Mouse (Mus musculus): ENCODE measurements around the gene Gm20388. TPM values are rescaled to one million over a fixed set of nuclear protein-coding genes. Genes with fewer than 3 reads are reported as not detected.

Gm20388 gene
- polyA plus RNA-seq, 1 experiment from 2014 or later: not detected

DNA sequence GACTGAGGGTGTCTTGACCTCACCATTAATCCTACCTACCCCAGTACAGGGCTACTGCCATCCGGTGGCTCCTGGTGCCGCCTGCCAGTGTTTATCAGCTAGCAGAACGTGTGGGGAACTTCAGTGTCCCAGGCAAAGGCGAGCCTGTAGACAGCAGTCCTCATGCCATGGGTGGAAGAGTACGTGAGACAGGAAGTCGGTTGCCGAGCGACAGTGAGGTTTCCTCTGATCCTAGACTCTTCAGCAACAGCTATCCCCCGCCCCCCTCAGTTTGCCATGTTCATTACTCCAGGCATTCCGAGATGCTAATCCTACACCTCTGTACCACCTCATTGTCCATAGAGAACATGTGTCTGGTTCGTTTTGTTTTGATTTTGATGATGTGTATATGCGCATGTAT lies 4349.7 kb downstream of the Gm20388 start:
- H3K9ac ChIP-seq (replicated peaks): no peak overlapping the region
- H3K27ac ChIP-seq (replicated peaks): no peak overlapping the region
- H3K27me3 ChIP-seq: no peaks in the 10 kb centered on the region
- H3K4me1 ChIP-seq: peaks cover 65% of the 10 kb centered on the region
- no peak for ATAC-seq (replicated peaks)
- H3K4me3 ChIP-seq: no peak overlapping the region
- no peak overlapping the region for H3K4me2 ChIP-seq (replicated peaks)
- 74% methylated on average over 12 of the region's 12 CpGs for WGBS
- H3K36me3 ChIP-seq: no peaks in the 10 kb centered on the region
- H3K9me3 ChIP-seq: no peaks in the 10 kb centered on the region

DNA sequence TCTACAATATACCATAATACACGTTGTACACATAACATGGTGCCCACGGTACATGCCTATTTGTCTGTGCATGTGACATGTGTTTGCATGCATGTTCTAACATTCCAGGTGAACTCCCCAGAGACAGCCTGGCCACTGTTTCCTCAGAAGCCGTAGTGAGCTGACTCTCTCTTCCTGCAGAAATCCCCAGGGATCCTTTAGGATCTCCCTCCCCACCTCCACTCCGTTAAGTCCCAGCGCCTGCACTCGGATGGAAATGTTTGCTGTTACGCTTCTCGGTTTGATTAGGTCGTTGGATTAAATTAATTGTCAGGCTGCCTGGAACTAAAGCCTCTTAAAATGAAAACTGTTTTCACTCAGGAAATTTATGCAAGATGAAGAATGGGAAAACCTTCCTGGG lies 4352.4 kb downstream of the Gm20388 start:
- H3K4me1 ChIP-seq: peaks cover 39% of the 10 kb centered on the region
- H3K27ac ChIP-seq (replicated peaks): peak overlapping the region; percentile 38; the same call in 1 of the 2 replicates
- no peak overlapping the region for H3K4me3 ChIP-seq
- no peak overlapping the region for H3K9ac ChIP-seq (replicated peaks)
- no peak for ATAC-seq (replicated peaks)
- H3K9me3 ChIP-seq: no peaks in the 10 kb centered on the region
- 0 out of 2 replicates have a peak, but pooled peaks cover under 1% of the 10 kb centered on the region for H3K36me3 ChIP-seq
- no peak overlapping the region for H3K4me2 ChIP-seq (replicated peaks)
- no peaks in the 10 kb centered on the region for H3K27me3 ChIP-seq
- WGBS: 35% methylated on average over 9 of the region's 9 CpGs

- no peak overlapping the region for H3K4me2 ChIP-seq (replicated peaks)
Observed at GRCm38 (mm10) chr8:124264032-124264431, 4353.4 kb downstream of the Gm20388 start.

DNA sequence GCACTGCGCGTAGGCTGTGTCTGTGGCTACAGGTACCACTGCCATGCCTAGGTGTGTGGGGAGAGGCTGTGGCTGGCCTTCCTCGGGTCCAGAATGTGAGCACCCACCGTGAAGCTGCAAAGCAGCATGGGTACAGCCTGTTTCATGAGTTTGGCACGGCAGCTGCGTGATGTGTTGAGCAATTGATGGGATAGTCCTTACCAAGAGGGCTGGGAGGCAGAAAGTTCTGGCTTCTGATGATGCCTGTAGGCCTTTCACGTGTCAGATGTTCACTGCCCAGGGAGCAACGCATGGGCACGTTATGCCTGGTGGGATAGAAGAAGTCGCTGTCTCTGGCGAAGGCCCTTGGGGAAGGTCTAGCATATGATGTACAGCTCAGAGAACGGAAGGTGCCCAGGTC lies 4354.0 kb downstream of the Gm20388 start:
- no peak for ATAC-seq (replicated peaks)
- 93% methylated on average over 12 of the region's 12 CpGs for WGBS
- Histone ChIP-seq H3K27me3 (no peaks in the 10 kb centered on the region), H3K4me3 (no peak overlapping the region), H3K4me1 (peaks cover 34% of the 10 kb centered on the region), H3K27ac (replicated peaks) (no peak overlapping the region), H3K9ac (replicated peaks) (no peak overlapping the region), H3K4me2 (replicated peaks) (no peak overlapping the region), H3K36me3 (0 out of 2 replicates have a peak, but pooled peaks cover 4% of the 10 kb centered on the region), H3K9me3 (no peaks in the 10 kb centered on the region)

More at GRCm38 (mm10) chr8:124264032-124264431, 4353.4 kb downstream of the Gm20388 start:
- no peak for ATAC-seq (replicated peaks)
- Histone ChIP-seq H3K27me3 (no peaks in the 10 kb centered on the region), H3K36me3 (0 out of 2 replicates have a peak, but pooled peaks cover 4% of the 10 kb centered on the region), H3K27ac (replicated peaks) (no peak overlapping the region), H3K9ac (replicated peaks) (no peak overlapping the region), H3K4me1 (peaks cover 34% of the 10 kb centered on the region), H3K9me3 (no peaks in the 10 kb centered on the region), H3K4me3 (no peak overlapping the region)
- 78% methylated on average over 8 of the region's 8 CpGs for WGBS

- 93% methylated on average over 2 of the region's 2 CpGs for WGBS
- Histone ChIP-seq H3K4me2 (replicated peaks) (no peak overlapping the region), H3K36me3 (0 out of 2 replicates have a peak, but pooled peaks cover 4% of the 10 kb centered on the region), H3K9ac (replicated peaks) (no peak overlapping the region), H3K27ac (replicated peaks) (no peak overlapping the region), H3K4me1 (peaks cover 31% of the 10 kb centered on the region), H3K27me3 (no peaks in the 10 kb centered on the region), H3K9me3 (no peaks in the 10 kb centered on the region), H3K4me3 (no peak overlapping the region)
- no peak for ATAC-seq (replicated peaks)
Observed at GRCm38 (mm10) chr8:124265130-124265529, 4354.5 kb downstream of the Gm20388 start.

- Histone ChIP-seq H3K4me1 (peaks cover 26% of the 10 kb centered on the region), H3K27me3 (no peaks in the 10 kb centered on the region)
Observed at GRCm38 (mm10) chr8:124265798-124266197, 4355.2 kb downstream of the Gm20388 start.

DNA sequence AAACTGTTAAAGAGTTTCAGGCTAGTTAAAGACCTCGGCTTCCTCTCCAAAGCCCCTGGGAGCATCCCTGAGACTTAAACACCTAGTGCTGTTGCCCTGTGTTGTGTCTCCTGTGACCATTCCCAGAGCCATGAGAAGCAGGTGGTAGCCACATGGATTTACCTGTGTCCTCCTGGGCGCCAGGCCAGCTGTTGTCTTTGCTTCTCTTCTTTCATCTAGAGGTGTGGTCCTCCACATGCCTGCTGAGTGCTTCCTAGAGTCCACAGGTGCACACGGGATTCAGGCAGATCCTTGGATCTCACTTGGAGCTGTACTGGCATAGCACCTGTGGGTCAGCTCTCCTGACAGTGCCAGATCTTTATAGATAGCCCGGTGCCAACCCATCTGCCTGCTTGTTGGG lies 4356.6 kb downstream of the Gm20388 start:
- Histone ChIP-seq H3K9ac (replicated peaks) (no peak overlapping the region), H3K4me3 (no peak overlapping the region), H3K9me3 (no peaks in the 10 kb centered on the region), H3K4me1 (peaks cover 16% of the 10 kb centered on the region), H3K4me2 (replicated peaks) (no peak overlapping the region), H3K27me3 (no peaks in the 10 kb centered on the region), H3K27ac (replicated peaks) (no peak overlapping the region), H3K36me3 (0 out of 2 replicates have a peak, but pooled peaks cover 4% of the 10 kb centered on the region)
- ATAC-seq (replicated peaks): no peak
- WGBS: 92% methylated on average over 4 of the region's 4 CpGs

More at GRCm38 (mm10) chr8:124265798-124266197, 4355.2 kb downstream of the Gm20388 start:
- Histone ChIP-seq H3K4me2 (replicated peaks) (no peak overlapping the region), H3K9ac (replicated peaks) (no peak overlapping the region), H3K9me3 (no peaks in the 10 kb centered on the region), H3K36me3 (0 out of 2 replicates have a peak, but pooled peaks cover 4% of the 10 kb centered on the region), H3K27ac (replicated peaks) (no peak overlapping the region), H3K4me3 (no peak overlapping the region)
- ATAC-seq (replicated peaks): no peak
- WGBS: 89% methylated on average over 8 of the region's 8 CpGs

DNA sequence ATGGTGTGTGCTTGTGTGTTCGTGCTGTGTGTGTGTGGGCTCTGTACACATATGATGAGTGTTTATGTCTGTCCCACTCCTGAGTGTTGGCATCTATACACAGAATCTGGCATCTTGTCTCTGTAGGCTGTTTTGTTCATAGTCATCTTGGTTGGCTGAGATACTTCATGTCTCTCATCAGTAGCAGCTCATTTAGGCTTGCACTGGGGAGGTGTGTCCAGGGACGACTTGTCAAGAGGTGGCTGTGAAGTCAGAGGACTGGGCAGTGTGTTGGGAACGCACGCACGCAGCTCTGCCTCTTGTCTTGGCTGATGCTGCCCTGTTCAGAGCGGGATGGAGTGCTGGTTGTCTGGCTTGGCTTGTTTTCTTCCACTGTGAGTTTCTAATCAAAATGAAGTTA lies 4359.9 kb downstream of the Gm20388 start:
- Histone ChIP-seq H3K4me3 (no peak overlapping the region), H3K4me1 (peaks cover 27% of the 10 kb centered on the region), H3K4me2 (replicated peaks) (no peak overlapping the region), H3K9ac (replicated peaks) (no peak overlapping the region), H3K9me3 (no peaks in the 10 kb centered on the region), H3K36me3 (0 out of 2 replicates have a peak, but pooled peaks cover 4% of the 10 kb centered on the region), H3K27ac (replicated peaks) (no peak overlapping the region), H3K27me3 (no peaks in the 10 kb centered on the region)
- no peak for ATAC-seq (replicated peaks)
- WGBS: 87% methylated on average over 6 of the region's 6 CpGs

DNA sequence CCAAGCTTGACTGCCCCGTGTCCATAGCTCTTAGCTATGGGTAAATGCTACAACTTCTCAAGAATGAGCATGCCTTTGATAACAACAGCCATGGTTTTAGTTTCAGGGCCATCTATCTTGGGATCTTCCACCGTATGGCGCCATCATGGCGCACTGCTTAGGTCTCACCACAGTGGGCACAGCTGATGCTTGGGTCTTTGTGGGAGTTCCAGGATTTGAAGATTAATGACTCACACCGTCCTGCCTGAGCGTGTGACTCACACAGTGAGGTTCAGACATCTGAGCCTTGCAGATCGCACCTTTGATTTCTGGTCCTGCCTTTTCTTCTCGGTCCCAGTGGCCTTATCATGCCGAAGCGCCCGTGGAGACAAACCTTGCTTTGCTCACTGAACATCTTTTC lies 4360.3 kb downstream of the Gm20388 start:
- 0 out of 2 replicates have a peak, but pooled peaks cover 4% of the 10 kb centered on the region for H3K36me3 ChIP-seq
- H3K27ac ChIP-seq (replicated peaks): no peak overlapping the region
- ATAC-seq (replicated peaks): no peak
- no peak overlapping the region for H3K4me2 ChIP-seq (replicated peaks)
- H3K4me1 ChIP-seq: peaks cover 27% of the 10 kb centered on the region
- H3K4me3 ChIP-seq: no peak overlapping the region
- no peaks in the 10 kb centered on the region for H3K9me3 ChIP-seq
- H3K27me3 ChIP-seq: no peaks in the 10 kb centered on the region
- WGBS: 89% methylated on average over 11 of the region's 11 CpGs
- H3K9ac ChIP-seq (replicated peaks): no peak overlapping the region

DNA sequence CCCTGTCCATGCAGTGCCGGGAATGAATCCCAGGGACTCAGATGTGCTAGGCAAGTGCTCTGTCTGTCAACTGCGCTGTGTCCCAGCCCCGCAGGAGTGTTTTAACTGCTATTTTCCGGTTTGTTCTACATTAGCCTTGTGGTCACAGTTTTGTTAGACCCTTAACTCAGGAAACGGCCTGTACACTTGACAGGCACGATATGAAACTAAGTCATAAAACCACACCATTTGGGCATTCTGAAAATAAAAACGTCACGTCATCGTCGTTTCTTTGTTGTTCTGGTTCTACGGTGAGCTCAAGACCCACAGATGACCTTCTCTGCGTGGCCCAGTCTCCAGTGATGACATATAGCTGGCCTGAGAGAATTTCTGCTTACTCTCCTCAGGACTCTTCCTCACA lies 4360.9 kb downstream of the Gm20388 start:
- Histone ChIP-seq H3K9ac (replicated peaks) (no peak overlapping the region), H3K9me3 (no peaks in the 10 kb centered on the region), H3K27ac (replicated peaks) (no peak overlapping the region), H3K27me3 (no peaks in the 10 kb centered on the region), H3K36me3 (0 out of 2 replicates have a peak, but pooled peaks cover 4% of the 10 kb centered on the region), H3K4me2 (replicated peaks) (no peak overlapping the region), H3K4me3 (no peak overlapping the region), H3K4me1 (peaks cover 27% of the 10 kb centered on the region)
- 96% methylated on average over 12 of the region's 12 CpGs for WGBS
- no peak for ATAC-seq (replicated peaks)

- H3K4me2 ChIP-seq (replicated peaks): no peak overlapping the region
- WGBS: 70% methylated on average over 3 of the region's 3 CpGs
- ATAC-seq (replicated peaks): no peak
- H3K4me1 ChIP-seq: peaks cover 33% of the 10 kb centered on the region
- no peaks in the 10 kb centered on the region for H3K9me3 ChIP-seq
- no peaks in the 10 kb centered on the region for H3K27me3 ChIP-seq
- H3K36me3 ChIP-seq: 0 out of 2 replicates have a peak, but pooled peaks cover 4% of the 10 kb centered on the region
- no peak overlapping the region for H3K9ac ChIP-seq (replicated peaks)
- H3K27ac ChIP-seq (replicated peaks): no peak overlapping the region
- H3K4me3 ChIP-seq: no peak overlapping the region
Observed at GRCm38 (mm10) chr8:124272792-124273191, 4362.2 kb downstream of the Gm20388 start.

GRCm38 (mm10) chr8:124273606-124274218 lies 4363.1 kb downstream of the Gm20388 start:
- no peak for ATAC-seq (replicated peaks)
- Histone ChIP-seq H3K9me3 (no peaks in the 10 kb centered on the region), H3K9ac (replicated peaks) (no peak overlapping the region), H3K27me3 (no peaks in the 10 kb centered on the region), H3K36me3 (no peaks in the 10 kb centered on the region), H3K4me3 (no peak overlapping the region), H3K4me2 (replicated peaks) (no peak overlapping the region), H3K4me1 (peaks cover 36% of the 10 kb centered on the region), H3K27ac (replicated peaks) (no peak overlapping the region)
- WGBS: 77% methylated on average over 8 of the region's 8 CpGs

Data from forebrain, embryonic 15.5 days (tissue).